Mouse (Mus musculus) liver, postnatal 0 days (tissue): Measurements from ENCODE around the gene Irgc1. TPM values are rescaled to one million over a fixed set of nuclear protein-coding genes. Genes with fewer than 3 reads are reported as not detected.

Experiments used
- ATAC-seq: fragments of 200-750 bp; cut with Nextera tagmentation; 2 replicates; pipeline ENCODE4 v1.8.0; 2017; ENCODE audit warnings: mild to moderate bottlenecking, moderate library complexity
- DNase-seq: peaks from one replicate; pipeline ENCODE4 v3.0.0-alpha.2; 2016
- H3K27ac ChIP-seq: fragments of 300-500 bp; sonication (generic); 2 replicates; pipeline ENCODE4 v1.5.1; 2014; ENCODE audit warnings: antibody characterized with exemption, moderate library complexity, mild to moderate bottlenecking, low read depth
- H3K27me3 ChIP-seq: fragments of 300-500 bp; sonication (generic); 2 replicates; pipeline ENCODE4 v1.6.1; 2014; ENCODE audit warnings: low read length, control low read depth, mixed read lengths; ENCODE audit not compliant: insufficient read depth
- H3K36me3 ChIP-seq: fragments of 300-500 bp; sonication (generic); replicated peaks from 2 replicates; pipeline ENCODE4 v1.6.1; 2014; ENCODE audit warnings: mild to moderate bottlenecking, control low read depth, low read length, moderate library complexity, mixed read lengths; ENCODE audit not compliant: insufficient read depth
- H3K4me1 ChIP-seq: fragments of 300-500 bp; sonication (generic); 2 replicates; pipeline ENCODE4 v1.6.1; 2014; ENCODE audit warnings: antibody characterized with exemption, mild to moderate bottlenecking, control low read depth; ENCODE audit not compliant: insufficient read depth
- H3K4me2 ChIP-seq: fragments of 300-500 bp; sonication (generic); 2 replicates; pipeline ENCODE4 v1.6.1; 2014; ENCODE audit warnings: low read depth, mild to moderate bottlenecking, low read length, moderate library complexity, mixed read lengths
- H3K4me3 ChIP-seq: fragments of 300-500 bp; sonication (generic); 2 replicates; pipeline ENCODE4 v1.5.1; 2014; ENCODE audit warnings: low read depth, low read length
- H3K9ac ChIP-seq: fragments of 300-500 bp; sonication (generic); replicated peaks from 2 replicates; pipeline ENCODE4 v1.6.1; 2014; ENCODE audit warnings: mild to moderate bottlenecking, moderate library complexity
- H3K9me3 ChIP-seq: fragments of 300-500 bp; sonication (generic); 2 replicates; pipeline ENCODE4 v1.6.1; 2016; ENCODE audit warnings: mild to moderate bottlenecking, control low read depth, low read length, mixed read lengths
- CTCF ChIP-seq: sonication (generic); IDR thresholded peaks from 2 replicates; pipeline ENCODE4 v1.5.1; 2016; ENCODE audit warnings: antibody characterized with exemption, low read depth
- EP300 ChIP-seq: IDR thresholded peaks from 2 replicates; pipeline ENCODE4 v1.6.1; 2016; ENCODE audit warnings: antibody characterized with exemption, low read depth, mild to moderate bottlenecking
- WGBS: fragments of 180-500 bp; shearing (Covaris S2); extraction: QIAGEN DNeasy Blood & Tissue Kit; methylation state at CpG from one replicate; pipeline ENCODE4 v1.1.7; 2014; ENCODE audit not compliant: insufficient replicate concordance; 5-methylcytosine and 5-hydroxymethylcytosine counted together
- polyA plus RNA-seq: library from polyadenylated mRNA; unstranded; fragments of >200 nt; fragmentation: Nextera tagmentation; extraction: Ambion mirVana; gene quantifications from 2 replicates; pipeline ENCODE4 v1.2.1, GENCODE M21; 2015

Gene Irgc1
- polyA plus RNA-seq = 0.18 and 0.28 TPM in 2 replicates

DNA sequence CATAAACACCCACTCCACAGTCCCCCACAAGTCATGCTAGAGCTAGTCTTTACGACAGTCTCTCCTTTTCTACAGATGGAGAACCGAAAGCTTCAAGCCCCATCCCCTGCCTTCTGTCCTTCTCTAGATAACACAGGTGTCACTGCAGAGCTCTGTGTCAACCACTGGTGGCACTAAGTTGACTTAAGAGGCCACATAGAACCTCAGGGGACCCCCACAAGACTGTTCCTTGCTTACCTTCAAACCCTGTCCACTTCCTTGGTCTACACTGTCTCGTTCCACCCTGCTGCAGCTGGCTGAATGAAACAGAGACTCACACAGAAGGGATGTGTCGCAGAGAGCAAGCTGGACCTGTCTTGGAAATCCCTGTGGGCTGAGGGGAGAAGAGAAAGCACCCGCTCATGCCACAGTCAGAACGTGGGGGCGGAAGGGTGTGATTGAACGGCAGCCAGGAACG is at the start of gene Irgc1:
TSS of gene Irgc1 (minus strand) at position 443 of the 457 bp plus-strand sequence.
- Histone ChIP-seq H3K27ac (0 out of 2 replicates have a peak within 1 kb of the TSS, but pooled peaks have one; percentile 71), H3K9ac (no peak within 1 kb of the TSS), H3K9me3 (no peaks in the 10 kb centered on the region), H3K4me1 (peaks cover 17% of the 10 kb centered on the region), H3K4me2 (no peak within 1 kb of the TSS), H3K27me3 (no peaks in the 10 kb centered on the region), H3K36me3 (no peaks in the 10 kb centered on the region), H3K4me3 (no peak within 1 kb of the TSS)
- no peak for TF ChIP-seq CTCF
- no peak for TF ChIP-seq EP300
- no peak for DNase-seq
- ATAC-seq = peak; percentile 52
- 57% methylated on average over 9 of the region's 9 CpGs for WGBS

DNA sequence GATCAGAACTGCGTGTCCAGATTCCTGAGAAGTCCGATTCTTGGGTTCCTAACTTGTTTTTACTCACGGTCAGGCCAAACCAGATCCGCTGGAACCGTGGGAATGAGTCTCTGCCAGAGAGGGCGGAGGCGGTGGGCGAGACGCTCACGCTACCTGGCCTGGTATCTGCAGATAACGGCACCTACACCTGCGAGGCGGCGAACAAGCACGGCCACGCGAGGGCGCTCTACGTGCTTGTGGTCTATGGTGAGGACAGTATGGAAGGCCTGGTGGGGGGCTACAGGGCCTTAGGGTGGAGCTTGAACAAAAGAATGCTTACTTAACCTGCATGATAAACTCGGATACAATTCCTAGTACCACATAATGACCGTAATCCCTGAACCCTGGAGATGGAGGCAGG is 49.4 kb upstream of the Irgc1 start:
- no peak overlapping the region for H3K27ac ChIP-seq
- no peaks in the 10 kb centered on the region for H3K36me3 ChIP-seq
- no peak overlapping the region for H3K9ac ChIP-seq
- WGBS = 51% methylated on average over 21 of the region's 21 CpGs
- H3K4me2 ChIP-seq = no peak overlapping the region
- peaks cover 14% of the 10 kb centered on the region for H3K4me1 ChIP-seq
- 0 out of 2 replicates have a peak, but pooled peaks cover 2% of the 10 kb centered on the region for H3K9me3 ChIP-seq
- ATAC-seq = no peak
- H3K4me3 ChIP-seq = no peak overlapping the region
- H3K27me3 ChIP-seq = peaks cover 45% of the 10 kb centered on the region
- DNase-seq = peak; percentile 44
- no peak for TF ChIP-seq EP300
- TF ChIP-seq CTCF = peak; percentile 51

DNA sequence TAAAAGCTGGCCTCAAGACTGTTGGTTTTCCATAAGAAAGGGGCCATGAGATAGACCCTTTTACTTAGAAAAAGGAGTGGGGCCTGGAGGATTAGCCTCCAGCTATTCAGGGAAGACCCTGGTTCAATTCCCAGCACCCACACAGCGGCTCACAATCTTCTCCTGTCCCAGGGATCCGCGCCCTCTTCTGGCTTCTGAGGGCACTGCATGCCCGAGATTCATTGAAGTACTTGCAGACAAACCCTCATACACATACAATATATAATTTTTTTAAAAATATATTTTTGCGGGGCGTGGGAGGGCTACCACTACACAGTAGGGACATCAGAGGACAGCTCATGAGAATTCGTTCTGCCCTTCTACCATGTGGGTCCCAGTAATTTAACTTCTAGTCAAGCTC is 48.8 kb upstream of the Irgc1 start:
- DNase-seq = peak; percentile 56
- no peak overlapping the region for H3K9ac ChIP-seq
- H3K36me3 ChIP-seq = no peaks in the 10 kb centered on the region
- no peak overlapping the region for H3K4me2 ChIP-seq
- TF ChIP-seq CTCF (peak; percentile 57), EP300 (no peak)
- H3K4me1 ChIP-seq = peaks cover 12% of the 10 kb centered on the region
- H3K4me3 ChIP-seq = no peak overlapping the region
- H3K27me3 ChIP-seq = peaks cover 45% of the 10 kb centered on the region
- 29% methylated on average over 7 of the region's 7 CpGs for WGBS
- H3K9me3 ChIP-seq = 0 out of 2 replicates have a peak, but pooled peaks cover 2% of the 10 kb centered on the region
- no peak for ATAC-seq
- no peak overlapping the region for H3K27ac ChIP-seq

DNA sequence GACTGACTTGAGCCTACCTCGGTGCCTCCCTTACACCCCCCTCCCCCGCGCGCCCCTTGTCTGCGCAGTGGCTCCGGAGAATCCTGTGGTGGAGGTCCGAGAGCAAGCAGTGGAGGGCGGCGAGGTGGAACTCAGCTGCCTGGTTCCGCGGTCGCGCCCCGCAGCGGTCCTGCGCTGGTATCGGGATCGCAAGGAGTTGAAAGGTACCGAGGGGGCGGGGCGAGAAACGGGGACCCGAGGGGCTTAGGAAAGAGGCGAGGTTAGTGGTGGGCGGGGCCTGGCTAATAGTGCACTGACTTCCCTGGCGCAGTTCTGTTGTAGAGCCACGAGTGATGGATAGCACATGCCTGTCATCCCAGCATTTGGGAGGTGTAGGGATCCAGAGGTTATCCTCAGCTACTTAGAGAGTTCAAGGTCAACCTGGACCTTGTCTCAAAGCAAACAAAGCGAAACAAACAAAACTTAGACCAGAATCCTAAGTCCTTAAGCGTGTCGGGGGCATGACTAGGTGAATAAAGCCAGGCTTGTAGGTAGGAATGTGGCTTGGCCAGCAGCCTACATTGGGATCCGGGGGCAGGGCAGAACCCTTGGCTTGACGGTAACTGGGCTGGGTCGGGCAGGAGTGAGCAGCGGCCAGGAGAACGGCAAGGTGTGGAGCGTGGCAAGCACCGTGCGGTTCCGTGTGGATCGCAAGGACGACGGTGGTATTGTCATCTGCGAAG is 47.9 kb upstream of the Irgc1 start:
- TF ChIP-seq CTCF (no peak), EP300 (no peak)
- no peaks in the 10 kb centered on the region for H3K36me3 ChIP-seq
- peaks cover 6% of the 10 kb centered on the region for H3K4me1 ChIP-seq
- no peak overlapping the region for H3K9ac ChIP-seq
- H3K4me2 ChIP-seq = peak overlapping the region; percentile 35
- 11% methylated on average over 41 of the region's 43 CpGs for WGBS
- H3K27ac ChIP-seq = no peak overlapping the region
- no peak for ATAC-seq
- 0 out of 2 replicates have a peak, but pooled peaks cover 2% of the 10 kb centered on the region for H3K9me3 ChIP-seq
- H3K4me3 ChIP-seq = no peak overlapping the region
- DNase-seq = no peak
- peaks cover 45% of the 10 kb centered on the region for H3K27me3 ChIP-seq

DNA sequence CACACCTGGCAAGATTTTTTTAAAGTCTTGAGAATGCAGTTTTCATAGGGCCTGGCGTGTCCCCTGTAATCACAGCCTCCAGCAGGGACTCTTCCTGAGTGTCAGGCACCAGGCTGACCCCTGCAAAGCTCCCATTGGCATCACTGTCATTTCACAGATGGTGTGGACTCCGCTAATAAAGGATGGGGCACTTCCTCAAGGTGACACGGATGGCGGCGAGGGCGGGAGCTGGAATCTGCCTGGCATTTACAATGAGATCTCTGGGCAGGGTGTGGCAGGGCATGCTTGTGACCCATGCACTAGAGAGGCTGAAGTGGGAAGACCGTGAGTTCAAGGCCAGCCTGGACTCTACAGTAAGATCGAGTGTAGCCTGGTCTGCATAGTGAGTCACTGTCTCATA is 36.2 kb upstream of the Irgc1 start:
- Histone ChIP-seq H3K4me3 (no peak overlapping the region), H3K9me3 (no peaks in the 10 kb centered on the region), H3K27ac (no peak overlapping the region), H3K36me3 (no peaks in the 10 kb centered on the region), H3K4me1 (0 out of 2 replicates have a peak, but pooled peaks cover 4% of the 10 kb centered on the region), H3K4me2 (no peak overlapping the region), H3K9ac (no peak overlapping the region), H3K27me3 (peaks cover 16% of the 10 kb centered on the region)
- DNase-seq (no peak), ATAC-seq (no peak)
- WGBS = 77% methylated on average over 8 of the region's 8 CpGs
- TF ChIP-seq EP300 = no peak
- TF ChIP-seq CTCF = no peak

DNA sequence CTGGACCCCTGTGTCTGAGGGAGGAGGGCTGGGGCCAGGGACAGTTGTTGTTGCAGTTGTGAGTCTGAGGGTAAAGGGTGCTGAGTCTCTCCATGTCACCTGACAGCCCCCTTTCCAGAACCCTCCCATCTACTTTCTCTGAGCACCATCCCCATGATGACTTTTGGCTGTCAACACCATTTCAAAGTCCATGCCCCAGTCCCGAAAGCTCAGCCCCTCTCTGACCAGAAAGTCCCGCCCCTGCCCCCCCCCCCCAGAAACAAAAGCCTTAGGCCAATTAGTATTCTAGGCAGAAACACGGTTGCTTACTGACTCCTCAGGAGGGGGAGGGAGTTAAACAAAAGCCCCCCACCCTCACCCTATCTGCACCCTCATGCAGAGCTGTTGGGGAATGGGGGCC is 35.3 kb upstream of the Irgc1 start:
- 35% methylated on average over 2 of the region's 3 CpGs for WGBS
- no peak overlapping the region for H3K4me2 ChIP-seq
- TF ChIP-seq EP300 (no peak), CTCF (no peak)
- H3K4me1 ChIP-seq = 0 out of 2 replicates have a peak, but pooled peaks cover 4% of the 10 kb centered on the region
- DNase-seq (no peak), ATAC-seq (peak; percentile 43)
- H3K9me3 ChIP-seq = no peaks in the 10 kb centered on the region
- H3K27me3 ChIP-seq = peaks cover 25% of the 10 kb centered on the region
- H3K36me3 ChIP-seq = no peaks in the 10 kb centered on the region
- H3K27ac ChIP-seq = no peak overlapping the region
- no peak overlapping the region for H3K9ac ChIP-seq
- no peak overlapping the region for H3K4me3 ChIP-seq
